Mouse (Mus musculus) hindbrain, embryonic 11.5 days (tissue): ENCODE results near the gene Gm49321. TPM values are rescaled to one million over a fixed set of nuclear protein-coding genes. Genes with fewer than 3 reads are reported as not detected.

Experiments used
- ATAC-seq: fragments of 200-750 bp; cut with Nextera tagmentation; 2 replicates; pipeline ENCODE4 v1.8.0; 2017; ENCODE audit warnings: mild to moderate bottlenecking, moderate TSS enrichment, moderate library complexity; ENCODE audit not compliant: low FRiP score
- DNase-seq: peaks from one replicate; pipeline ENCODE4 v3.0.0-alpha.2; 2015; ENCODE audit warnings: low spot score
- H3K27ac ChIP-seq: fragments of 300-500 bp; sonication (generic); 2 replicates; pipeline ENCODE4 v1.5.1; 2014; ENCODE audit warnings: mild to moderate bottlenecking, low read depth, low read length
- H3K27me3 ChIP-seq: fragments of 300-500 bp; sonication (generic); 2 replicates; pipeline ENCODE4 v1.6.1; 2014; ENCODE audit warnings: mild to moderate bottlenecking, low read length, moderate library complexity, mixed read lengths; ENCODE audit not compliant: control insufficient read depth, insufficient read depth
- H3K36me3 ChIP-seq: fragments of 300-500 bp; sonication (generic); 2 replicates; pipeline ENCODE4 v1.6.1; 2014; ENCODE audit warnings: mild to moderate bottlenecking, low read length, moderate library complexity, mixed read lengths; ENCODE audit not compliant: control insufficient read depth, insufficient read depth
- H3K4me1 ChIP-seq: fragments of 300-500 bp; sonication (generic); replicated peaks from 2 replicates; pipeline ENCODE4 v1.6.1; 2014; ENCODE audit warnings: low read length, mixed read lengths; ENCODE audit not compliant: control insufficient read depth, insufficient read depth
- H3K4me2 ChIP-seq: fragments of 300-500 bp; sonication (generic); replicated peaks from 2 replicates; pipeline ENCODE4 v1.6.1; 2014; ENCODE audit warnings: mild to moderate bottlenecking, low read depth, low read length
- H3K4me3 ChIP-seq: fragments of 300-500 bp; sonication (generic); 2 replicates; pipeline ENCODE4 v1.5.1; 2014; ENCODE audit warnings: low read depth, low read length
- H3K9ac ChIP-seq: fragments of 300-500 bp; sonication (generic); 2 replicates; pipeline ENCODE4 v1.6.1; 2014; ENCODE audit warnings: low read depth, low read length
- H3K9me3 ChIP-seq: fragments of 300-500 bp; sonication (generic); 2 replicates; pipeline ENCODE4 v1.6.1; 2016; ENCODE audit warnings: low read length; ENCODE audit not compliant: control insufficient read depth
- WGBS: fragments of 180-500 bp; shearing (Covaris S2); extraction: QIAGEN DNeasy Blood & Tissue Kit; methylation state at CpG from one replicate; pipeline ENCODE4 v1.1.7; 2014; 5-methylcytosine and 5-hydroxymethylcytosine counted together
- polyA plus RNA-seq: library from polyadenylated mRNA; unstranded; fragments of >200 nt; fragmentation: Nextera tagmentation; extraction: Ambion mirVana; gene quantifications from 2 replicates; pipeline ENCODE4 v1.2.1, GENCODE M21; 2014

Gene Gm49321
- polyA plus RNA-seq, 1 experiment from 2014 or later, result 19.8 TPM

DNA sequence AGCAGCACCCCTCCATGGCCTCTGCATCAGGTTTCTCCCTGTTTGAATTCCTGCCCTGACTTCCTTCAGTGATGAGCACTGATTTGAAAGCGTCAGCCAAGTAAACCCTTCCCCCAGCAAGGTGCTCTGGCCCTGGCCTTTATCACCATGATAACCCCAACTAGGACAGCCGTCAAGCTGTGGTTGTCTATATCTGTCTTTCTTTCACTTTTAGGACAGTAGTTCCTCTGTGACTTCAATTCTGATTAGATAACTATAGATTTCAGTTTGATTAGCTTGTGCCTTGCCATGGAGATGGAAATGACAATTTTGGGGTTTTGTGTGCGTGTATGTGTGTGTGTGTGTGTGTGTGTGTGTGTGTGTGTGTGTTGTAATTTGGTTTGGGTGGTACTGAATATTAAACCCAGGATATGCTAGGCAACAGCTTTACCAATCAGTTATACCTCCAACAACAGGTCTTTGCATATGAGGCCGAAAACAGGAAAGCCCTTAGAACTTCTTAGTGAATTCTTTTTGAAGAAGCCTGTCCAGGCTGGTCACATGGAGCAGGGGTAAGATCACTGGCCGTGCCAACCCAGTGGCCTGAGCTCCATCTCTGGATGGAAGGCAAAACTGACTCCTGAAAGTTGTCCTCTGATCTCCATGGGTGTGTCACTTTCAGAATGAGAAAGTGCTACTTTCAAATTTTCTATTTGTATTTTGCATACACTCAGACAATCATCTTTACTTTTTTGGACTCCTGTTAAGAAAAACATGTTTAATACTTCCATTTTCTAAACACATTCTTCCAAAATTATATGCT, 33.1 kb upstream of the Gm49321 start:
- ATAC-seq (no peak), DNase-seq (no peak)
- Histone ChIP-seq H3K4me3 (no peak overlapping the region), H3K9ac (no peak overlapping the region), H3K27me3 (no peaks in the 10 kb centered on the region), H3K27ac (no peak overlapping the region), H3K36me3 (no peaks in the 10 kb centered on the region), H3K4me2 (no peak overlapping the region), H3K4me1 (no peaks in the 10 kb centered on the region), H3K9me3 (no peaks in the 10 kb centered on the region)
- 75% methylated on average over 5 of the region's 5 CpGs for WGBS

DNA sequence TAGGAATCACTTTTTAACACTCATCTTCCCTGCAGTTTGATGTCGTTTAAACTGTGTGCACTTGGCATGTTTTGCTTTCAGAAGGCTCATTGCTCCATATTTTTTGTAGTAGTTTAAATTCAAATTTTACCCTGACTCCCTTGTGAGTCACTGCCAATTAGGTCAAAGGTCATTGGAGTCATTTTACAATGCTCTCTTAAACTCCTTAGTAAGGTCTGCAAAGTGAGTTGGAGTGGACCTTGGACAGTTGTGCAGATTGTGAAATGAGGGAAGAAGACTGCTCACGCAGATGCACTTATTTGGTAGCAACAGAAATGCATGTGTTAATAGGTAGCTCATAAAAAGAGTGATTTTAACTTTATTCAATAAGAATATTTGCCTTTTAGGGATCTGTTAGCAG, 32.4 kb upstream of the Gm49321 start:
- ATAC-seq, result no peak
- 50% methylated on average over 2 of the region's 2 CpGs for WGBS

DNA sequence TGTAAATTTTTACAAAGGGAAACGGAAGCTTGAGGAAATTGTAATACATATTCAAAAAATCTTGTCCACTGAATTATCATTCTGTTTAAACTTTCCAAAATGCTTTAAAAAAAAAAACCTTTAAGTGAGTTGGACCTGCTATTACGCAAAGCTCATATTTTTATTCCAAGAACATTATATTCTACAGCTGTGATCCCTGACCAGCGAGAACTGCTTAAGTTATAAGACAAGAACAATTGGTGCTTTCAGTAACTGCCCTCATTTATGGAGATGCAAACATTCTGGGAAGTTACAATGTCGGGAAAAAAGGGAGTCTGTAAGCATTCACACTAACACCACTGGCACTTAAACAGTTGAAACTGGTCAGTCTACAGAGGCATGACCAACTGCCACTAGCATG, 31.9 kb upstream of the Gm49321 start:
- WGBS, result 87% methylated on average over 4 of the region's 4 CpGs
- no peak overlapping the region for H3K4me2 ChIP-seq
- no peaks in the 10 kb centered on the region for H3K9me3 ChIP-seq
- H3K4me3 ChIP-seq, result no peak overlapping the region
- ATAC-seq (no peak), DNase-seq (no peak)
- H3K9ac ChIP-seq, result no peak overlapping the region
- H3K27ac ChIP-seq, result no peak overlapping the region
- no peaks in the 10 kb centered on the region for H3K36me3 ChIP-seq
- no peaks in the 10 kb centered on the region for H3K4me1 ChIP-seq
- H3K27me3 ChIP-seq, result no peaks in the 10 kb centered on the region

More for the DNA sequence above, 32.4 kb upstream of the Gm49321 start:
- Histone ChIP-seq H3K27me3 (no peaks in the 10 kb centered on the region), H3K9me3 (no peaks in the 10 kb centered on the region), H3K9ac (no peak overlapping the region), H3K27ac (no peak overlapping the region), H3K36me3 (no peaks in the 10 kb centered on the region), H3K4me2 (no peak overlapping the region), H3K4me1 (no peaks in the 10 kb centered on the region), H3K4me3 (no peak overlapping the region)
- no peak for DNase-seq

DNA sequence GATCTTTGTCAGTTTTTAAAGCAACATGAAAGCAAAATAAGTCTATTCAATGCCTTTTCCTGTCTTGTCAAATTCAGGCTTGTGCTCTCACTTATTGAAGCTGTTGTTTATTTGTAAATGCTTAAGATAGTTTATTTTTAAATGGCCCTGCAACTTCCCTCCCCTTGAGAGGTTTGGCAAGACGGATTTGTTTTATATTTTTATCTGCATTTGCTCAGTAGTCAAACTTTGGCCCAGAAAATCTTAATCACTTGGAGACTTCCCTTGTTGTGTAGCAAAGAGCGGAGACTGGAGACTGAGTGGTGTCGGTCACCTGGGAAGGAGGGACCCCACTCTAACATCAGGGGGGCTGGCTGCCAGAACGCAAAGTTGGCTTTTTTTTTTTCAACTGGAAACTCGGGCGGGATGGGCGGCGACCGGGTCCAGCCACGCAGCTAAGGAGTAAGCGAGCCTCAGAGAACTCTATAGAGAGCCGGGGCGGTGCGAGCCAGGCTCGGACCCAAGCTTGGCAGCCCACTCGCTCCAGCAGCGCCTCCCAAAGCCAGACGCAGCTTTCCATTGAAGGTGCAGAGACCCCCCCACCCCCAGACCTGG, 30.3 kb upstream of the Gm49321 start:
- under 1% methylated on average over 18 of the region's 18 CpGs for WGBS
- ATAC-seq, result no peak; the same call in 1 of the 2 replicates

DNA sequence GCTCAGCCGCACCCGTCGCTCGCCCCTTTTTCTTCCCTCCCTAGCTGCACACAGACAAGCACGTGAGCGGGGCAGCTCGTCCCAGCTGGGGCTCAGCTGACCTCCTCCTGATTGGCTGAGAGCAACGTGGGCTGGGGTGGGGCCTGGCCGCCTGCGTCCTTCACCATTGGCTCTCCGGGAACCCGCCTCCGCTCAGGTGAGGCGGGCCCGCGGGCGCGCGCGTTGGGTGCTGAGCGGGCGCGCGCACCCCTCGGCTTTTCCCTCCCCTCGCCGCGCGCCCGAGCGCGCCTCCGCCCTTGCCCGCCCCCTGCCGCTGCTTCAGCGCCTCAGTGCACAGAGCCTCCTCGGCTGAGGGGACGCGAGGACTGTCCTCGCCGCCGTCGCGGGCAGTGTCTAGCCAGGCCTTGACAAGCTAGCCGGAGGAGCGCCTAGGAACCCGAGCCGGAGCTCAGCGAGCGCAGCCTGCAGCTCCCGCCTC, 29.7 kb upstream of the Gm49321 start:
- peak overlapping the region; percentile 98 for H3K9ac ChIP-seq
- peak overlapping the region; percentile 87 for H3K4me3 ChIP-seq
- no peaks in the 10 kb centered on the region for H3K27me3 ChIP-seq
- H3K4me2 ChIP-seq, result peak overlapping the region; percentile 64
- under 1% methylated on average over 26 of the region's 51 CpGs for WGBS
- H3K36me3 ChIP-seq, result no peaks in the 10 kb centered on the region
- H3K4me1 ChIP-seq, result no peaks in the 10 kb centered on the region
- ATAC-seq (peak; percentile 100), DNase-seq (peak; percentile 100)
- H3K9me3 ChIP-seq, result no peaks in the 10 kb centered on the region
- H3K27ac ChIP-seq, result peak overlapping the region; percentile 99

More for the DNA sequence above, 30.3 kb upstream of the Gm49321 start:
- DNase-seq, result no peak
- H3K27me3 ChIP-seq, result no peaks in the 10 kb centered on the region
- no peaks in the 10 kb centered on the region for H3K36me3 ChIP-seq
- H3K9ac ChIP-seq, result peak overlapping the region; percentile 50
- no peaks in the 10 kb centered on the region for H3K4me1 ChIP-seq
- peak overlapping the region; percentile 87 for H3K4me3 ChIP-seq
- H3K27ac ChIP-seq, result peak overlapping the region; percentile 99
- no peaks in the 10 kb centered on the region for H3K9me3 ChIP-seq
- H3K4me2 ChIP-seq, result peak overlapping the region; percentile 64

DNA sequence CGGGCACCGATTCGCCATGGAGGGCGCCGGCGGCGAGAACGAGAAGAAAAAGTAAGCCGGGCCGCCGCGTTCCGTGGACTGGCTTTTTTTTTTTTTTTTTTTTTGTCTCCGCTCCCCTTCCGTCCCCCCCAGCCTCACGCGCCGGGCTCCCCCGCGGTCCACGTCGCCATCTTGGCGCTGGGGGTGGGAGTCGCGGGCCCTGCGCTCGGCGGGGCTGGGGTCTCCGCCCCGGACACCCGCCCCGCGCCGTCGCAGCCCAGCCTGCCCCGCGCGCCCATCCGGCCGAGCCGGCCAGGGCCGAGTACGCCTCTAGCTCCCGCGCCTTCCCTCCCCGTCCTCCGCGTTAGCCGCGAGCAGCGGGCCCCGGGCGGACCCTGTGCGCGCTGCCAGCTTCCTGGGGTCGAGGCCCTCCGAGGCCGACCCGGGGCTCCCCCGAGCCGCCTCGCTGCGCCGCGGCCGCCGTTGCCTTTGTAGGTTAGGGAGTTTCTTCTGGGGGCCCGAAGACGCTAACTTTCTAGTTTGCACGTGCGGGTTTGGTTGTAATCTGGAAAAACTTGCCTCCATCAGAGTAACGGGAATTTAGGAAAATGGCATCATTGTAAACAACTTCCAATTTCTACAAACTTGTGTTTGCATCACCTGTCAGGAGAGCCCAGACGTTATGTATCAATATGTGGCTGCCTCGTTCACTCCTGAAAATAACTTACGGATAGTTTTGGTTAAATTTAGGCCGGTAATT, 29.0 kb upstream of the Gm49321 start:
- H3K9ac ChIP-seq, result peak overlapping the region; percentile 98
- H3K27me3 ChIP-seq, result no peaks in the 10 kb centered on the region
- ATAC-seq (peak; percentile 80), DNase-seq (peak; percentile 77)
- peak overlapping the region; percentile 87 for H3K4me3 ChIP-seq
- peak overlapping the region; percentile 99 for H3K27ac ChIP-seq
- WGBS, result under 1% methylated on average over 42 of the region's 76 CpGs
- no peaks in the 10 kb centered on the region for H3K4me1 ChIP-seq
- no peaks in the 10 kb centered on the region for H3K9me3 ChIP-seq
- H3K4me2 ChIP-seq, result peak overlapping the region; percentile 58
- no peaks in the 10 kb centered on the region for H3K36me3 ChIP-seq

DNA sequence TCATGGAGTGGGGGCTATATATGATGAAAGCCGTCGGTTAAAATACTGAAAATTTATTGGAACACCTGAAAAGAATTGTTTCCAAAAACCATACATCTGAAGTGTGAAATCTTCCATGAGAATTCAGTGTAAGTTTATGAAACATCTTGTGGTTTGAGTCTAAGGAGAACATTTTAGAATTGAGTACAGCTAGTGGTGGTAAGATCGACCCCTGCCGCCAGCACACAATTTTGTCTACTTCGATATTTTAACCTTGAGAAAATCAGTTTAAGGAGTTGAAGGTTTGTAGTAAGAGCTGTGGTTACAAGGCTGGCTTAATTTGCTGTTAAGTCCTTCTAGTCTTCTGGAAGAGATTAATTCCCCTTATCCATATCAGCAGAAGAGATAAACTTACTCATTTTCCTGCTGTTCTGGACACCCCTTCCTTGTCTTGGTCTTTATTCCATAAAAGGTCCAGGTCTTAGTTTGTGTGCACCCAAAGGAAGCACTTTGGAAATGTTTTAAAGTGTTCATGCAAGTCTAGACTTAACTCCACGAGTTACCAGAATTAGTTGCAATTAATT, 28.4 kb upstream of the Gm49321 start:
- Histone ChIP-seq H3K4me3 (peak overlapping the region; percentile 87), H3K27ac (no peak overlapping the region), H3K9me3 (no peaks in the 10 kb centered on the region), H3K4me1 (no peaks in the 10 kb centered on the region), H3K4me2 (peak overlapping the region; percentile 58), H3K36me3 (no peaks in the 10 kb centered on the region), H3K27me3 (no peaks in the 10 kb centered on the region), H3K9ac (peak overlapping the region; percentile 98)
- DNase-seq, result peak; percentile 13
- 11% methylated on average over 6 of the region's 6 CpGs for WGBS
- ATAC-seq, result no peak

DNA sequence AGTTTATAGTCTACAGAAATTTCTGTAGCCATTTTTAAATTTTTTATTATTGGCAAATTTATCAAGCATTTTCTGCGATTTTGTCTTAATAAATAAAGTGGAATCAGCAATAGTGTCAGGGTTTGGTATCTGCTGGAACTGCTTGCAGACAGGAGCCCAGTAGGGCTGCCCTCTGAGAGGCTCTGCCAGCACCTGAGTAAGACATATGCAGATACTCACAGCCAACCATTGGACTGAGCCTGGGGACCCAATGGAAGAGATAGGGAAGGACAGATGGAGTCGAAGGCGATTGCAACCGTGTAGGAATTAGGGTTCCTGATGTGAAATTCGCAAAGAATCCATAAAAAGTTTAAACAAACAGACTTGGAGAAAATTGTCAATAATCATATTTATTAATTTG, 19.0 kb upstream of the Gm49321 start:
- no peak overlapping the region for H3K9ac ChIP-seq
- H3K9me3 ChIP-seq, result no peaks in the 10 kb centered on the region
- ATAC-seq, result no peak
- no peak overlapping the region for H3K4me3 ChIP-seq
- no peaks in the 10 kb centered on the region for H3K27me3 ChIP-seq
- no peak for DNase-seq
- 94% methylated on average over 5 of the region's 5 CpGs for WGBS
- no peak overlapping the region for H3K27ac ChIP-seq
- no peaks in the 10 kb centered on the region for H3K4me1 ChIP-seq
- no peaks in the 10 kb centered on the region for H3K36me3 ChIP-seq
- H3K4me2 ChIP-seq, result no peak overlapping the region
